Mouse (Mus musculus) hindbrain, embryonic 16.5 days (tissue): ENCODE results near the gene Chrm4. TPM values are rescaled to one million over a fixed set of nuclear protein-coding genes. Genes with fewer than 3 reads are reported as not detected.
A peak's percentile ranks its signal among the peaks of the same experiment; 100 is the strongest.

Source experiments
- ATAC-seq: fragments of 200-750 bp; cut with Nextera tagmentation; 2 replicates; pipeline ENCODE4 v1.8.0; 2017; ENCODE audit warnings: moderate TSS enrichment, moderate library complexity
- H3K27ac ChIP-seq: fragments of 300-500 bp; sonication (generic); 2 replicates; pipeline ENCODE4 v1.5.1; 2014; ENCODE audit warnings: low read depth, mild to moderate bottlenecking, control low read depth, low read length, moderate library complexity
- H3K27me3 ChIP-seq: fragments of 300-500 bp; sonication (generic); replicated peaks from 2 replicates; pipeline ENCODE4 v1.6.1; 2014; ENCODE audit warnings: low read length; ENCODE audit not compliant: control insufficient read depth, insufficient read depth
- H3K36me3 ChIP-seq: fragments of 300-500 bp; sonication (generic); 2 replicates; pipeline ENCODE4 v1.6.1; 2014; ENCODE audit warnings: mild to moderate bottlenecking, low read length, moderate library complexity, mixed read lengths; ENCODE audit not compliant: control insufficient read depth, insufficient read depth
- H3K4me1 ChIP-seq: fragments of 300-500 bp; sonication (generic); 2 replicates; pipeline ENCODE4 v1.6.1; 2014; ENCODE audit warnings: low read depth, low read length; ENCODE audit not compliant: control insufficient read depth, insufficient read depth
- H3K4me2 ChIP-seq: fragments of 300-500 bp; sonication (generic); 2 replicates; pipeline ENCODE4 v1.6.1; 2014; ENCODE audit warnings: mild to moderate bottlenecking, low read length, control low read depth, moderate library complexity
- H3K4me3 ChIP-seq: fragments of 300-500 bp; sonication (generic); 2 replicates; pipeline ENCODE4 v1.5.1; 2014; ENCODE audit warnings: mild to moderate bottlenecking, low read length, control low read depth, moderate library complexity
- H3K9ac ChIP-seq: fragments of 300-500 bp; sonication (generic); 2 replicates; pipeline ENCODE4 v1.6.1; 2014; ENCODE audit warnings: low read depth, mild to moderate bottlenecking, control low read depth, low read length, moderate library complexity
- H3K9me3 ChIP-seq: fragments of 300-500 bp; sonication (generic); 2 replicates; pipeline ENCODE4 v1.6.1; 2014; ENCODE audit warnings: mild to moderate bottlenecking, low read length, moderate library complexity; ENCODE audit not compliant: control insufficient read depth
- WGBS: fragments of 180-500 bp; shearing (Covaris S2); extraction: QIAGEN DNeasy Blood & Tissue Kit; methylation state at CpG from one replicate; pipeline ENCODE4 v1.1.7; 2014; 5-methylcytosine and 5-hydroxymethylcytosine counted together
- polyA plus RNA-seq: library from polyadenylated mRNA; unstranded; fragments of >200 nt; fragmentation: Nextera tagmentation; extraction: Ambion mirVana; gene quantifications from 2 replicates; pipeline ENCODE4 v1.2.1, GENCODE M21; 2015

Gene Chrm4
- polyA plus RNA-seq, 1 experiment from 2014 or later, result 1.5 TPM

- no peaks in the 10 kb centered on the region for H3K36me3 ChIP-seq
- no peak overlapping the region for H3K9ac ChIP-seq
- no peak for ATAC-seq
- WGBS, result 75% methylated on average over 3 of the region's 3 CpGs
- peaks cover 19% of the 10 kb centered on the region for H3K4me1 ChIP-seq
- peak overlapping the region; percentile 16 for H3K4me2 ChIP-seq
- no peak overlapping the region for H3K4me3 ChIP-seq
- H3K27me3 ChIP-seq, result no peaks in the 10 kb centered on the region
- no peak overlapping the region for H3K27ac ChIP-seq
- no peaks in the 10 kb centered on the region for H3K9me3 ChIP-seq
Observed at GRCm38 (mm10) chr2:91964610-91965204, 37.7 kb downstream of the Chrm4 start.

- no peak overlapping the region for H3K27ac ChIP-seq
- H3K27me3 ChIP-seq, result no peaks in the 10 kb centered on the region
- H3K36me3 ChIP-seq, result no peaks in the 10 kb centered on the region
- no peak overlapping the region for H3K4me3 ChIP-seq
- no peaks in the 10 kb centered on the region for H3K9me3 ChIP-seq
- 17% methylated on average over 20 of the region's 20 CpGs for WGBS
- peaks cover 14% of the 10 kb centered on the region for H3K4me1 ChIP-seq
- no peak for ATAC-seq
- H3K4me2 ChIP-seq, result peak overlapping the region; percentile 11
- H3K9ac ChIP-seq, result peak overlapping the region; percentile 33; the same call in 1 of the 2 replicates
Observed at GRCm38 (mm10) chr2:91965417-91965816, 38.4 kb downstream of the Chrm4 start.

- Histone ChIP-seq H3K4me2 (no peak overlapping the region), H3K27me3 (no peaks in the 10 kb centered on the region), H3K27ac (no peak overlapping the region), H3K9ac (no peak overlapping the region), H3K36me3 (no peaks in the 10 kb centered on the region), H3K4me3 (no peak overlapping the region), H3K9me3 (no peaks in the 10 kb centered on the region), H3K4me1 (peaks cover 20% of the 10 kb centered on the region)
- no peak for ATAC-seq
- 91% methylated on average over 5 of the region's 5 CpGs for WGBS
Observed at GRCm38 (mm10) chr2:91966367-91966766, 39.3 kb downstream of the Chrm4 start.

- H3K36me3 ChIP-seq, result no peaks in the 10 kb centered on the region
- peaks cover 15% of the 10 kb centered on the region for H3K4me1 ChIP-seq
- no peak overlapping the region for H3K9ac ChIP-seq
- H3K4me3 ChIP-seq, result no peak overlapping the region
- no peak overlapping the region for H3K4me2 ChIP-seq
- no peaks in the 10 kb centered on the region for H3K27me3 ChIP-seq
- no peak for ATAC-seq
- H3K27ac ChIP-seq, result peak overlapping the region; percentile 36; the same call in 1 of the 2 replicates
- WGBS, result 70% methylated on average over 11 of the region's 11 CpGs
- H3K9me3 ChIP-seq, result no peaks in the 10 kb centered on the region
Observed at GRCm38 (mm10) chr2:91967962-91968361, 40.9 kb downstream of the Chrm4 start.

GRCm38 (mm10) chr2:91971231-91972097 is 44.4 kb downstream of the Chrm4 start:
- ATAC-seq, result peak; percentile 69
- H3K27ac ChIP-seq, result peak overlapping the region; percentile 75
- peaks cover 24% of the 10 kb centered on the region for H3K4me1 ChIP-seq
- WGBS, result 15% methylated on average over 21 of the region's 21 CpGs
- H3K27me3 ChIP-seq, result peaks cover 9% of the 10 kb centered on the region
- no peaks in the 10 kb centered on the region for H3K36me3 ChIP-seq
- no peak overlapping the region; the same call in 1 of the 2 replicates for H3K9ac ChIP-seq
- no peaks in the 10 kb centered on the region for H3K9me3 ChIP-seq
- H3K4me2 ChIP-seq, result 0 out of 2 replicates have a peak overlapping the region, but pooled peaks have one; percentile 4
- no peak overlapping the region for H3K4me3 ChIP-seq

GRCm38 (mm10) chr2:91972121-91972566 is 45.1 kb downstream of the Chrm4 start:
- Histone ChIP-seq H3K27me3 (peaks cover 9% of the 10 kb centered on the region), H3K9me3 (no peaks in the 10 kb centered on the region), H3K36me3 (no peaks in the 10 kb centered on the region), H3K4me2 (no peak overlapping the region), H3K4me3 (no peak overlapping the region), H3K9ac (no peak overlapping the region), H3K27ac (no peak overlapping the region), H3K4me1 (peaks cover 24% of the 10 kb centered on the region)
- no peak; the same call in 1 of the 2 replicates for ATAC-seq
- WGBS, result 34% methylated on average over 13 of the region's 13 CpGs

- peaks cover 28% of the 10 kb centered on the region for H3K4me1 ChIP-seq
- H3K9me3 ChIP-seq, result no peaks in the 10 kb centered on the region
- no peak overlapping the region for H3K9ac ChIP-seq
- H3K4me3 ChIP-seq, result no peak overlapping the region
- H3K27me3 ChIP-seq, result peaks cover 9% of the 10 kb centered on the region
- no peaks in the 10 kb centered on the region for H3K36me3 ChIP-seq
- no peak overlapping the region for H3K27ac ChIP-seq
- H3K4me2 ChIP-seq, result no peak overlapping the region
- no peak for ATAC-seq
- WGBS, result 35% methylated on average over 7 of the region's 7 CpGs
Observed at GRCm38 (mm10) chr2:91973416-91974135, 46.5 kb downstream of the Chrm4 start.

GRCm38 (mm10) chr2:91975581-91976541 is 48.8 kb downstream of the Chrm4 start, which contains the start of gene Dgkz:
TSS of gene Dgkz (minus strand) at chr2:91975864.
- peak; percentile 43 for ATAC-seq
- 2% methylated on average over 63 of the region's 79 CpGs for WGBS
- Histone ChIP-seq H3K36me3 (no peaks in the 10 kb centered on the region), H3K4me3 (peak within 1 kb of the TSS; percentile 38), H3K4me1 (peaks cover 32% of the 10 kb centered on the region), H3K9me3 (no peaks in the 10 kb centered on the region), H3K4me2 (peak within 1 kb of the TSS; percentile 55), H3K9ac (peak within 1 kb of the TSS; percentile 55), H3K27me3 (peaks cover 9% of the 10 kb centered on the region), H3K27ac (no peak within 1 kb of the TSS)
